Mouse (Mus musculus) kidney, postnatal 4 days (tissue): ENCODE measurements at regions not wholly inside any gene's neighbourhood (a gene's known extent, or its start where the extent isn't known, plus 50 kb on each side); places are given as distances from the start of the nearest gene placed in this dataset.

ENCODE experiments used
- DNase-seq, 2 experiments: peaks; one replicate each; pipeline ENCODE4 v3.0.0; 2021; ENCODE audit warnings: mixed read lengths in 2 of 2

- no peak for DNase-seq
Observed at GRCm38 (mm10) chr12:99643016-99643415, 79.6 kb upstream of the Foxn3 start.

- DNase-seq, result no peak
Observed at GRCm38 (mm10) chr12:99642131-99642895, 78.9 kb upstream of the Foxn3 start.

GRCm38 (mm10) chr12:99641278-99641677 lies 77.9 kb upstream of the Foxn3 start:
- DNase-seq, result no peak

GRCm38 (mm10) chr12:99640214-99641151 lies 77.1 kb upstream of the Foxn3 start:
- DNase-seq, result peak in 1 of 2 experiments; percentile 18

GRCm38 (mm10) chr12:99639847-99640213 lies 76.4 kb upstream of the Foxn3 start:
- DNase-seq, result no peak

GRCm38 (mm10) chr12:99639118-99639517 lies 75.7 kb upstream of the Foxn3 start:
- DNase-seq, result no peak

- DNase-seq, result no peak
Observed at GRCm38 (mm10) chr12:99637986-99638385, 74.6 kb upstream of the Foxn3 start.

GRCm38 (mm10) chr12:99636234-99636633 lies 72.9 kb upstream of the Foxn3 start:
- no peak for DNase-seq

- DNase-seq, result no peak
Observed at GRCm38 (mm10) chr12:99635361-99635760, 72.0 kb upstream of the Foxn3 start.

GRCm38 (mm10) chr12:99634726-99635125 lies 71.3 kb upstream of the Foxn3 start:
- DNase-seq, result no peak

- DNase-seq, result no peak
Observed at GRCm38 (mm10) chr12:99633678-99634077, 70.3 kb upstream of the Foxn3 start.

- no peak for DNase-seq
Observed at GRCm38 (mm10) chr12:99632988-99633387, 69.6 kb upstream of the Foxn3 start.

- no peak for DNase-seq
Observed at GRCm38 (mm10) chr12:99629606-99630005, 66.2 kb upstream of the Foxn3 start.

GRCm38 (mm10) chr12:99628421-99628820 lies 65.0 kb upstream of the Foxn3 start:
- DNase-seq, result no peak

- DNase-seq, result peak; percentile 88 to 93
Observed at GRCm38 (mm10) chr12:99627898-99628231, 64.5 kb upstream of the Foxn3 start.

- DNase-seq, result peak; percentile 10 to 19
Observed at GRCm38 (mm10) chr12:99627201-99627897, 64.0 kb upstream of the Foxn3 start.

GRCm38 (mm10) chr12:99626147-99626546 lies 62.8 kb upstream of the Foxn3 start:
- no peak for DNase-seq

GRCm38 (mm10) chr12:99625094-99625493 lies 61.7 kb upstream of the Foxn3 start:
- DNase-seq, result no peak

- no peak for DNase-seq
Observed at GRCm38 (mm10) chr12:99622238-99622637, 58.9 kb upstream of the Foxn3 start.

GRCm38 (mm10) chr12:99617241-99617804 lies 53.9 kb upstream of the Foxn3 start:
- no peak for DNase-seq

- no peak for DNase-seq
Observed at GRCm38 (mm10) chr12:99614420-99614819, 51.0 kb upstream of the Foxn3 start.
